Mouse (Mus musculus) inflammation-experienced regulatory T-cells, adult 6 months (primary cell): ENCODE results near the gene Flnb. TPM values are rescaled to one million over a fixed set of nuclear protein-coding genes. Genes with fewer than 3 reads are reported as not detected.

Experiments used
- ATAC-seq: one replicate; pipeline ENCODE4 v1.8.0; 2017
- polyA plus RNA-seq, 3 experiments: library from polyadenylated mRNA; unstranded; fragments of 100-300 nt; shearing (Covaris generic); gene quantifications; one replicate each; pipeline ENCODE4 v1.2.1; 2017

Flnb gene
- polyA plus RNA-seq, 3 experiments from 2014 or later = 5.4 to 11.4 (median 6.1) TPM

GRCm38 (mm10) chr14:7826151-7826937, 8.6 kb downstream of the Flnb start:
- ATAC-seq = no peak

DNA sequence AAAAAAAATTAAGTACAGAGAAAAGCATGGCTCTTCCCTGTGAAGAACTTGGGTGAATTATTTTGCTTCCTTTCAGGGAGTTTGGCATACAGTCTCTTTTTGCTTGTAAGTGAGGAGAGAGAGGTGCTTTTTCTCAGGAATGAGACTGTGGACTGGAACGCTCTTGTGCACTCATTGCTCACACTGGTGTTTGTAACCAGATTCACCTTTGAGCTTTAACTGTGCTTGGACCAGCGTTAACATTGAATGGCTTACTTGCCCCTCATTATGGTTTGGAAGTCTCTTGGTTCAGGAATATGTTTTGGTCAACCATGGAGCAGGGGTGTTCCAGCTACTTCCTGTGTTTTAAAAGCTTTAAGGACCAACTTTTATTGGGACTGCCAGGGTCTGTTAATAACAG, 11.4 kb downstream of the Flnb start:
- no peak for ATAC-seq

DNA sequence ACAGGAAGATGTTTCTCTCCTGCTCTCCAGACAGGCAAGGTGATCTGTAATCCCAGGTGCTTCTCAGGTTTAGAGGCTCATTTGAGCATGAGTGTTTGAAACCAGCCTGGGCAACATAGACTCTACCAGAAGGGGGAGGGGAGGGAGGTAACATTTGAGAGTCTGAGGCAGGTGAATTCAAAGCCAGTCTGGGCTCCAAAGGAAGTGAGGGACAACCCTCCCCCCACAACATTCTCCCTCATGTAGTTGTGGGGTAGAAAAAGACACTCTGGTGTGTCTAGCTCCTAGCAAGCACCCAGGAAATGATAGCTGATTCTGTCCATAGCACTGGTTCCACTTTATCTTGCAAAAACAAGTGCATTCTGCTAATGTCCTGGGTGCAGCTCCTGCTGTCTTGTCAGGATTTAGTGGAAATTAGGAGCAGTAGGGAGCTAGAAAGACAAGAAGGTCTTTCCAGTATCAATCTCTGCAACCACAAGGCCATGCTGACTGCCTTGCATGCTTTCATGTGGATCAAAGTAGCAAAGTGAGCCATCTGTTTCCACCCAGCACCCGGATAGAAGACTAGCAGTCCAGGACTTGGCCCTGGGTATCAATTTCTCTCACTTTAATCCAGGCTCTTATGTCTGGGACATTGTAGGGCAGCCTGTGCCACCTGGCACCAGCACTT, 14.1 kb downstream of the Flnb start:
- peak; percentile 32 for ATAC-seq

- ATAC-seq = no peak
These were observed 14.7 kb downstream of the Flnb start for GRCm38 (mm10) chr14:7832440-7832783.

DNA sequence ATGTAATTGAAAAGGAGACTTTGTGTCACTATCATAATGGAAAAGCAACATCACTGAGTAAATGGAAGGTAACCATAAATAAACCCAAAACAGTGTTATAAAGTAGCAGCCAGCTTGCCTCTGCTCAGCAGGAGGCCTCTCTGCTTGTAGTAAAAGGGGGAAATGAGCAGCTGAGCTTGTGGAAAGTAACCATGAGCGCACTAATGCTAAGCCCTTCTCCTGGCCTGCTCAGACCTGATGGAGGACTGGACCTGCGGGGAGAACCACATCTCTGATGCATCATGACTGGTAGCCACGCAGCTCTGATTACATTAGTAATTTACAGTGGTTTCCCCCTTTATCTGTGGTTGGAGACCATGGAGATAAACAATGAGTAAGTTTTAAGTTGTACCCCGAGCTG, 15.7 kb downstream of the Flnb start:
- no peak for ATAC-seq

DNA sequence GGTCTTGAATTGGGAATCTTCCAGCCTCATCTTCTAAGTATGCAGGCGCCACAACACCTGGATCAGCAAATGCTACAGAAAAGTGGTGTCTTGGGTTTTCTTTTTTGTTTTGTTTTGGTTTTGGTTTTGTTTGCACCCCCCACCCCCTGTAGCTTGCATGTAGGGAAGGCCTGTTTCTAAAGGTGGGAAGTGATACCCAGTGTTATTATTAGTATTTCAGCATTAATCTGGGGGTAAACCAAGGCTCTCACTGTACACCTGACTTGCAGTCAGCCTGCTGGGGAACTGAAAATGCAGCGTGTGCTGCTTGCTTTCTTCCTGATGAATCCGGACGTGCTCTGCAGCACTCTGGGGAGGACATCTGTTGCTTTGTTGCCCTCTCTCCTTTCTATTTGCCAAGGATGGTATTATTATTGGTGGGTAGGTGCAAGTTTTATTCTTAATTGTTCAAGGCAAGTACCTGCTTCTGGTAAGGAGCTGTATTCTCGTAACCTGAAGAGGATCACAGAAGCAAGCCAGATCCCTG, 20.9 kb downstream of the Flnb start:
- ATAC-seq = no peak

DNA sequence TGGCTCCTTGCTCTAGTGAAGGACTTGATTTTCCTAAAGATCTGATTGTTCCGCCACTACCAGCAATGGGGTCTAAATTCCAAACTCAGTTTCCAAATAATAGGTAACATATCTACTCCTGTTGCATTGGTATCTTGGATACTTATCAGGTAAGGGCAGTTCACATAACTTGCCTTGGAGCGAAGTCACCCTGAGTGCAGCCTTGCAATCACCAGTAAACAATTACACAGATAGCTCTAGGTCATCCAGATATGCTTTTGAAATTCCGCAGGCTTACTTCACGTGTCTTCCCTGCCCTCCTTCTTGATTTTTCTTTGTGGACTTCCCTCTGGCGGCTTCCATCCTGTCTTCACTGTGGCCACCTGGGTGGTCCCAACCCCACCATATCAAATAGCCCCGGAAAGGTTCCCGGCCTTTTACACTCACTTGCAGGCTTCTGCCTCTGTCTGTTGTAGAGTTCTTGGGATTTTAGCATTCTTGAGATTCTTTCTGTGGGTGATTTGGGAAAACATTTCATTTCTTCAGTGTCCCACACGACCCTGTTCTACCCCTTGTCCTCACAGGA, 22.3 kb downstream of the Flnb start:
- ATAC-seq = no peak

GRCm38 (mm10) chr14:7842631-7843332, 25.0 kb downstream of the Flnb start:
- no peak for ATAC-seq

GRCm38 (mm10) chr14:7846696-7847095, 28.9 kb downstream of the Flnb start:
- no peak for ATAC-seq

DNA sequence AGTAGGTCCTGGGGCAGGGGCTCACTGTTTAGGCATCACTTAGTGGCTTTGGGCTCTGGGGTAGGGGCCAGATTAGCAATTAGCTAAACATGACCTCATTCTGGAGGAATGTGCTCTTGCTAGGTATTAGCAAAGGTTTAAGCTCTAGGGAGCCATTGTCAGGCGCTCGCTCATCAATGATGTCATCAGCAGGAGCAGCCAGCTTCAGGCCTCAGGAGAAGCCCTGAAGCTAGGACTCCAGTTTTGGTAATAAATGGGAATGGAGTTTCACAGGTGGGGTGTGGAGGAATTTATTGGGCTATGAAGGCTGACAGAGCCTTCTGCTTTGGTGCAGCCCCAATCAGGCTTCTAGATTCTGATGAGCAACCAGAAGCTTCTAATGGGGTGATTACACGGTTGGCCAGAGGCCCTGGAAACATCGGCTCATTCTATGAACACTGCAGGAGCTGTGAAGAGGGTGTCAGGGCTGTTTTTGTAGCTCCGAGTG, 30.0 kb downstream of the Flnb start:
- no peak for ATAC-seq

DNA sequence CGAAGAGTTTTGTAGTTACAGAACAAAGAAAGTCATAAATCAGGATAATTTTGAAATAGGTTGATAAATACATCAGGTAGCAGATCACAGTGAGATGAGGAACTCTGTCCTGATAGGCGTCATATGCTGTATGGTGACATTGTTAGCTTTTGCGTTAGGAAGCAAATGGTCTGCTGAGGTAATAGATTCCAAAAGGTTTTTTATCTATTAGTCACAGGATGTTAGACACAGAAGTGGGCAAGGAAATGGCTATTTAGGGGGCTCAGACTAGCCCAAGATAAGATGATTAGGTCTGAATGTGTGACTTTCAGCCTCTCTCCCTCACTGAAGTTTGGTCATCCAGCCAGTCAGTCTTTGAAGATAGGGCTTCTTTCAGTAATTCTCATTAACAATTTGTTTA, 33.2 kb downstream of the Flnb start:
- no peak for ATAC-seq

- ATAC-seq = no peak
These were observed 33.8 kb downstream of the Flnb start for GRCm38 (mm10) chr14:7851543-7852065.

- no peak for ATAC-seq
These were observed 35.9 kb downstream of the Flnb start for GRCm38 (mm10) chr14:7853691-7854090.

GRCm38 (mm10) chr14:7854366-7854765, 36.6 kb downstream of the Flnb start:
- ATAC-seq = no peak

DNA sequence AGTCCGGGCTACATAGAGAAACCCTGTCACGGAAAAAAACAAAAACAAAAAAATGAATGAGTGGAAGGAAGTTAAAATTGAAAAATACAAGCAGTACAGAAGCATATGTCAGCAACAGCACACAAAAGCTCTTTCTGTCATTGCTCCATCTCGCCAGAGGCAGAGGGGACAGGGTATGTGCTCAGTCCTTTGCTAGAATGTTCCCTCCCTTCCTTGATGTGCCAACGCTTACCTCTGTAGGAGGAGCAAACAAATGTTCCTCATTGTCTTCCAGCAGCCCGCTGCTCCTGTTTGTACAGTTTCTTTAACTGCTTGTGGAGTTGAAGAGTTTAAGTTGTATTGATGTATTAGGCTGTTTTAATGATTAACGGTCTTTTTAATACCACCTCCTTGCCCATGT, 37.3 kb downstream of the Flnb start:
- ATAC-seq = no peak

GRCm38 (mm10) chr14:7855501-7855900, 37.7 kb downstream of the Flnb start:
- no peak for ATAC-seq

DNA sequence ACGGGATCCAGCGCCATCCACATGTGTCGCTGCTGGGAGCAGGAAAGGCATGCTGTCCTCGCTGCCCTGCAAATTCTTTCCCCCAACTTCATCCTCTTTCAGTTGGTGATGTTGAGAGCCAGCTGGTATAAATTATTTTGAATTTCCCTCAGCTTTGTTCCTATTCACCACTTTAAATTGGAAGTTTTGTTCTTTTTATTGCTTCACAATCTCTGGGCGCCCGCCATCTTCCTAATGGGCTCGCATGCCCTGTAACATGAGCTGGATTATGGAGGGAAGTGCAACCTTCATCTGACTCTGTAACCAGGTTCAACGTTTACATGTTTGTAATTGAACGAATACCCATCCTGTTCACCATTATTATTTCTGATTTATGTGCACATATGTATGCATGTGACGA, 38.6 kb downstream of the Flnb start:
- ATAC-seq = no peak

DNA sequence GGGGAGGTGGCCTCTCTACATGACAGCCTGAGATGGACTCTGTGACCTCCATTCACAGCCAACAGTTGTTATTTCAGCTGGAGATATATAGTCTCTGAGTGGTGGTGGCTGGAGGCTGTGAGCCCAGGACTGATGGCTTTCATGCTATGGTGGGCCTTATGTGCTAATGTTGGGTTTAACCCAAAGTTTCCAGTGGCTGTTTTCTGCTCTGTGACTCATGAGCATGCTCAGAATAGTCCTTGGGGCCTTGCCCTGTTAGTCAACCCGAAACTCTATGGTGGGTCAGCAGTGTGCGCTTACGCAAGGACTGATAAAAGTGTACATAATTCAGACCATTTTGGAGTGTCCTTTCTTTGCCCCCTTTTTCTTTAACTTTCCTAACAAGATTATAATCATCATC, 40.1 kb downstream of the Flnb start:
- ATAC-seq = no peak

GRCm38 (mm10) chr14:7858430-7858829, 40.7 kb downstream of the Flnb start:
- no peak for ATAC-seq

- ATAC-seq = no peak
These were observed 42.9 kb downstream of the Flnb start for GRCm38 (mm10) chr14:7860525-7861154.

DNA sequence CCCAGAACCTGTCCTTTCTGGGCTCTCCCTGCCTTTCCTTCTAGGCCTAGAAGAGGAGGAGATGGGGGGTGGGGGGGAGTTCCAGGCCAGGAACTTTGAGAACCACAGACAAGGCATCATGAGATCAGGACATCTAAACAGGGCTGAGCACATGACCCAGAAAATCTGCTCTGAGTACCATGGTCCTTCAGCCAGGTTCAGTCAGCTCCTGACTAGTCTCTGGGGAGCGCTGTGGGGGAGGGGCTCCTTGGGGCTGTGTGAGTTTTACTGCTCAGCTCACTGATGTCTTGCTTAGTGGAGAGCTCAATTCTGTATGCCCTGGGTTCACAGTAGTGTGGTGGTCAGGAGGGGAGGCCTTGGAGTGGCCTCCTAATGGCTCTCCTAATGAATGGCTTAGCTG, 43.5 kb downstream of the Flnb start:
- ATAC-seq = no peak

DNA sequence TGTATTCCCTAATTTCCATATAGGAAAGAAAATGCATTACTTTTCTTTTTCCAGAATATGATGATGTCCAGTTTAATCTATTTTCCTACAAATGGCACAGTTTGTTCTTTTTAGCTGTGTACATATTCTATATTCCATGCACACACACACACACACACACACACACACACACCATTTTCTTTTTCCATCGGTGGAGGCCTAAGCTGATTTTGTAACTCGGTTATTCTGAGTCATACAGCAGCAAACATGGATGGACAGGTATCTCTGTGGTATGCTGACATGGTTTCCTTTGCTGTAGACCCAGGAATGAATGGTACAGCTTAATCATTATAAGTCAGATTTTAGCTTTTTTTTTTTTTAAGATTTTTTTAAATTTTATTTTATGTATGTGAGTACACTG, 44.5 kb downstream of the Flnb start:
- no peak for ATAC-seq
